Mouse (Mus musculus): Measurements from ENCODE around the gene Hist1h4k. TPM values are rescaled to one million over a fixed set of nuclear protein-coding genes. Genes with fewer than 3 reads are reported as not detected.
A peak's percentile ranks its signal among the peaks of the same experiment; 100 is the strongest.
"Not testable (repeated sequence)": the region's sequence is repeated elsewhere in the genome, so short reads cannot be mapped to it uniquely, and the experiment has no call there.

The Hist1h4k gene
- 100 to 1,000 TPM; 439 to 508 TPM for total RNA-seq (2021)
- long read RNA-seq, experiment 1, partial matches to known transcripts, result 0 of 1 reads
- long read RNA-seq, experiment 1, other reads (novel, unspliced or antisense), result 0 of 1 reads
- long read RNA-seq, experiment 2, result 0 reads

- DNase-seq, result peak; percentile 79
These were observed at the start of gene Hist1h4k for GRCm38 (mm10) chr13:21750159-21751017. Gene Hist1h4k (minus strand): TSS chr13:21750505.

- not testable (repeated sequence) for DNase-seq
These were observed 46.9 kb upstream of the Hist1h4k start for GRCm38 (mm10) chr13:21797163-21797562.

GRCm38 (mm10) chr13:21795584-21795983 is 45.3 kb upstream of the Hist1h4k start:
- no peak for DNase-seq

- no peak for DNase-seq
These were observed 40.4 kb upstream of the Hist1h4k start for GRCm38 (mm10) chr13:21790601-21791283.

- DNase-seq, result no peak
These were observed 39.6 kb upstream of the Hist1h4k start for GRCm38 (mm10) chr13:21789925-21790324.

- no peak for DNase-seq
These were observed 37.7 kb upstream of the Hist1h4k start for GRCm38 (mm10) chr13:21787760-21788593.

- peak; percentile 69 for DNase-seq
These were observed 36.8 kb upstream of the Hist1h4k start, which contains the start of the genes Hist1h2an and Hist1h2bp for GRCm38 (mm10) chr13:21786899-21787629. Gene Hist1h2an (minus strand): TSS chr13:21787218. Gene Hist1h2bp (plus strand): TSS chr13:21787461.

- no peak for DNase-seq
These were observed 36.0 kb upstream of the Hist1h4k start for GRCm38 (mm10) chr13:21786189-21786898.

- DNase-seq, result no peak
These were observed 34.0 kb upstream of the Hist1h4k start for GRCm38 (mm10) chr13:21784311-21784710.

- DNase-seq, result no peak
These were observed 33.4 kb upstream of the Hist1h4k start for GRCm38 (mm10) chr13:21783734-21784161.

- DNase-seq, result peak; percentile 8
These were observed 32.9 kb upstream of the Hist1h4k start, which contains the start of gene Hist1h3i for GRCm38 (mm10) chr13:21783255-21783617. Gene Hist1h3i (minus strand): TSS chr13:21783370.

GRCm38 (mm10) chr13:21782361-21783254 is 32.3 kb upstream of the Hist1h4k start:
- not testable (repeated sequence) for DNase-seq

GRCm38 (mm10) chr13:21781639-21782038 is 31.3 kb upstream of the Hist1h4k start:
- DNase-seq, result no peak

GRCm38 (mm10) chr13:21781021-21781555 is 30.8 kb upstream of the Hist1h4k start:
- DNase-seq, result no peak

GRCm38 (mm10) chr13:21779767-21780731 is 29.7 kb upstream of the Hist1h4k start, which contains the start of gene Hist1h1b:
Gene Hist1h1b (minus strand): TSS chr13:21780625.
- DNase-seq, result peak; percentile 50

- peak; percentile 55 for DNase-seq
These were observed 28.8 kb upstream of the Hist1h4k start for GRCm38 (mm10) chr13:21778814-21779766.

GRCm38 (mm10) chr13:21755707-21756106 is 5.4 kb upstream of the Hist1h4k start:
- no peak for DNase-seq
